Comparison of ENCODE assay signal across 7 mouse cellular contexts in the genomic region with DNA sequence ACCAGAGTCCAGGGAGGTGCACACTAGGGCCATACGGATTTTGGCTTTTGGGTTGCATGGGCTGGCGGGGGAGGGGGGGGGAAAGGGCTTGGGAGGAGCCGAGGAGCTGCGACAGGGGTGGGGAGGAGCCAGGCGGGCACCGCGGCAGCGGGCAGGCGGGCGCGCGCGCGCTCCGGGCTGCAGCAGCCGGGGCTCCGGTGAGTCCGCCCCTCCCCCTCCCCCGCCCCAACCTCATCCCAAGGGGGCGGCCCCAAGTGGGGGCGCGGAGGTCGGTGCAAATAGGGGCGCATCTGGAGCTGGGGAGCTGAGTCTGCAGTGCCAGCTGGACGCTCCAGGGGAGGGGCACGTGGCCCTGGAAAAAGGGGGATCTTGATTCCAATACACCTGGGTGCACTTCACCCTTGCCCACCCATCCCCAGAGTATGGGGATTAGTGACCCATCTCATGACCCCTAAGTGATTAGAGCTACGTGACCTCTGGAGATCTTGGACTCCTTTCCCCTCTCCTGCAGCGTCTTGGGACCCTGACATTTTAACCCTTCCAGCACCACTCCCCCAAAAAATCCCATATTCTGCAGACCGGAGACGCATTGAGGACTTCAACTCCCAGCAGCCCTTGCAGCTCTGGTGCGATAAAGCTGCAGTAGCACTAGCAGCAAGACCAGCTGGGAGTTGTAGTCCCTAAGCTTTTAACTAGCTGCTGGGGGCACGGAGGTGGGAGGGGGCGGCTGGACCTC. TPM values are rescaled to one million over a fixed set of nuclear protein-coding genes. Genes with fewer than 3 reads are reported as not detected.
DNase-seq lines count a peak whose midpoint lies in the region; ATAC-seq lines count a peak whose summit lies in the region.

A gene (plus strand): TSS at position 123 of the 736 bp plus-strand sequence.

- peak; percentile 79 to 92 for DNase-seq in adrenal gland, adult (ENCODE audit: inconsistent age in 2 of 2, low spot score in 1 of 2)
- peak; percentile 52 for DNase-seq in gastrocnemius, adult 8-10 months (ENCODE audit: low spot score in 2 of 2)
- DNase-seq in left cerebral cortex, adult 8-10 months (ENCODE audit: low spot score in 2 of 2): peak; percentile 74 to 86
- DNase-seq in right cerebral cortex, postnatal 10 days (ENCODE audit: low spot score in 2 of 2): peak; percentile 88 to 93

- peak; percentile 93 for ATAC-seq in common myeloid progenitor, adult 5-6 weeks (replicated peaks; ENCODE audit: low read depth, poor library complexity, severe bottlenecking)
- peak; percentile 64 for ATAC-seq in inflammation-experienced regulatory T-cells, adult 6 months
- ATAC-seq in megakaryocyte, adult 5-6 weeks (ENCODE audit: poor library complexity, severe bottlenecking): peak; percentile 88

RNA-seq across cellular contexts. Expression of the gene that starts here (rescaled TPM):
- total RNA-seq in common myeloid progenitor, adult 5-6 weeks (2017): 0.58 and 0.64 TPM in 2 replicates
- total RNA-seq in gastrocnemius, adult 8-10 months (2022): 1 to 10 TPM; 3.2 to 7.0 (median 5.2) TPM
- not detected for polyA plus RNA-seq in inflammation-experienced regulatory T-cells, adult 6 months (2017; shearing (Covaris generic))
- 10 to 100 TPM; 64.0 to 74.2 (median 69.8) TPM for total RNA-seq in left cerebral cortex, adult 8-10 months (2022)
- total RNA-seq in megakaryocyte, adult 5-6 weeks (2015): 0.29 TPM in 1 of 2 replicates, not detected in the other
- total RNA-seq in megakaryocyte, adult 5-6 weeks (2017): 0.22 TPM in 1 of 2 replicates, not detected in the other

Comparison
In these comparisons a context has a peak if more than half of its experiments do, and no peak if none do; other contexts are left out.
1. Peak in every context shown above with its lines: DNase-seq and ATAC-seq.
2. RNA of the gene that starts here (total RNA-seq): 64.0 to 74.2 TPM in left cerebral cortex, adult 8-10 months; 3.2 to 7.0 TPM in gastrocnemius, adult 8-10 months, 0.58 to 0.64 TPM in common myeloid progenitor, adult 5-6 weeks and 0.22 to 0.29 TPM in megakaryocyte, adult 5-6 weeks; every median in the first group is over 4 times any median in the second.
3. Peak in ATAC-seq in common myeloid progenitor, adult 5-6 weeks; RNA of the gene not detected or under 1 TPM.
4. Peak in ATAC-seq in inflammation-experienced regulatory T-cells, adult 6 months; RNA of the gene not detected or under 1 TPM.
5. Peak in ATAC-seq in megakaryocyte, adult 5-6 weeks; RNA of the gene not detected or under 1 TPM.